Mouse (Mus musculus) embryonic fibroblast, embryonic 13.5 days (primary cell): ENCODE measurements around the gene Pgk1. TPM values are rescaled to one million over a fixed set of nuclear protein-coding genes. Genes with fewer than 3 reads are reported as not detected.
A peak's percentile ranks its signal among the peaks of the same experiment; 100 is the strongest.

Source experiments
- H3K27ac ChIP-seq: 2 replicates; pipeline ENCODE4 v1.5.1; 2012; ENCODE audit warnings: low read length, control low read depth, inconsistent platforms; ENCODE audit not compliant: insufficient read depth
- H3K4me1 ChIP-seq: 2 replicates; pipeline ENCODE4 v1.6.1; 2011; ENCODE audit warnings: low read length; ENCODE audit not compliant: control insufficient read depth, insufficient read depth
- H3K4me3 ChIP-seq: 2 replicates; pipeline ENCODE4 v1.5.1; 2011; ENCODE audit warnings: mild to moderate bottlenecking, control low read depth, low read length; ENCODE audit not compliant: insufficient read depth
- CTCF ChIP-seq: IDR thresholded peaks from 2 replicates; pipeline ENCODE4 v1.5.1; 2011; ENCODE audit warnings: mild to moderate bottlenecking, control low read depth, low read length, moderate library complexity, borderline replicate concordance; ENCODE audit not compliant: insufficient read depth
- POLR2A ChIP-seq: IDR thresholded peaks from 2 replicates; pipeline ENCODE4 v1.6.1; 2011; ENCODE audit warnings: low read depth, mild to moderate bottlenecking, control low read depth, low read length, moderate library complexity
- polyA plus RNA-seq: library from polyadenylated mRNA; stranded (reverse); fragments of >200 nt; gene quantifications from 2 replicates; pipeline ENCODE4 v1.2.4, GENCODE M21; 2011; ENCODE audit warnings: low read depth; ENCODE audit not compliant: missing spikeins, insufficient read length

The Pgk1 gene
- polyA plus RNA-seq: 464 and 561 TPM in 2 replicates

DNA sequence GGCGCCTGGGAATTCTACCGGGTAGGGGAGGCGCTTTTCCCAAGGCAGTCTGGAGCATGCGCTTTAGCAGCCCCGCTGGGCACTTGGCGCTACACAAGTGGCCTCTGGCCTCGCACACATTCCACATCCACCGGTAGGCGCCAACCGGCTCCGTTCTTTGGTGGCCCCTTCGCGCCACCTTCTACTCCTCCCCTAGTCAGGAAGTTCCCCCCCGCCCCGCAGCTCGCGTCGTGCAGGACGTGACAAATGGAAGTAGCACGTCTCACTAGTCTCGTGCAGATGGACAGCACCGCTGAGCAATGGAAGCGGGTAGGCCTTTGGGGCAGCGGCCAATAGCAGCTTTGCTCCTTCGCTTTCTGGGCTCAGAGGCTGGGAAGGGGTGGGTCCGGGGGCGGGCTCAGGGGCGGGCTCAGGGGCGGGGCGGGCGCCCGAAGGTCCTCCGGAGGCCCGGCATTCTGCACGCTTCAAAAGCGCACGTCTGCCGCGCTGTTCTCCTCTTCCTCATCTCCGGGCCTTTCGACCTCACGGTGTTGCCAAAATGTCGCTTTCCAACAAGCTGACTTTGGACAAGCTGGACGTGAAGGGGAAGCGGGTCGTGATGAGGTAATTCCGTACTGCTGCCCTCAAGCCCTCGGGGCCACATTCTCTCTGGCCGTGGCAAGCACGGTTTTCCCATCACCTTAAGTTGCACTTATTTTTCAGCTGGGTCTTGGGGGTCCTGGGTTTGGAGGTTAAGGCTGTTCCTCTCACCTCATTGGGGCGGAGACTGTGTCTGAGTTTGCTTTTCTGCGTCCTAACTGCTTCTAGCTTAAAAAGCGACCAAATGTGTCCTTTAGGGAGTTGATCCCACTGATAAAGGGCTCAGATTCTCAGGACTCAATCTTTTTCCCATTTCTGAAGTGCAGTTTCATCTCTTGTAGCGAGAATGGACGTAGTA is at the start of gene Pgk1:
TSS of gene Pgk1 (plus strand) at position 388 of the 937 bp plus-strand sequence.
- peak within 1 kb of the TSS; percentile 99 for H3K27ac ChIP-seq
- H3K4me3 ChIP-seq: peak within 1 kb of the TSS; percentile 94
- H3K4me1 ChIP-seq: peaks cover 4% of the 10 kb centered on the region
- no peak for TF ChIP-seq CTCF
- peak; percentile 80 for TF ChIP-seq POLR2A

DNA sequence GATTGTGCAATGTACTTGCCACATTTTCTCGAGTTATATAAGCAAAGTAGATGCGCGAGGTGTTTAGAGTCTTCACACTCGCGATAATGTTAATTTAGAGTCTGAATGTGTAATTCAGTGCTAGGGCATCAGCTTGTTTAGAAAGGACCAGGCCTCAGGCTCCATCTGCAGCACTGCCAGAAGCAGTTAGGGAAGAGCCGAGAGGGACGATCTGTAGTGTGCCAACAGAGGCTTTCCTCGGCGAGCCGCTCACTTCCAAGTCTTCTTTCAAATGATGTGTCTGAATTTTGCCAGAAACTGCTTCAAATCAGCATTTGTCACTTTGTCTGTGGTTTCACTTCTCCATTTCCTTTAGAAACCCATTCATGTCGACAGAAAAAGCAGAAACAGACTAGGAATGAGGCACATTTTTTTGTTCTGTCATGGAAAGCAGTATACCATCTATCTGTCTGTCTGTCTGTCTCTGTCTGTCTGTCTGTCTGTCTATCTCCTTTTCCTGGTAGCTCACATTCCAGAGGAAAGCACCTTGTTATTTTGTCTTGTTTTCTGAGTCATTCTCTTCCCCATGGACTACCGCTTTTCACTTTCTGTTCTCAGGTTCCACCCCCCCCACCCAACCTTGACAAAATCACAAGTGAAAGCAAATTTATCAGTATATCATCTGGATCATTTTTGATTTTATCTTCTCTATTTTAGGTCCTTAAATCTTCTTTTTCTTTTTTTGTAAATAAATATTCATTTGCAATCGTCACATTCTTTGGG is 47.4 kb upstream of the Pgk1 start:
- TF ChIP-seq CTCF: no peak
- no peak for TF ChIP-seq POLR2A
- Histone ChIP-seq H3K4me3 (no peak overlapping the region), H3K4me1 (peaks cover 2% of the 10 kb centered on the region), H3K27ac (no peak overlapping the region)

DNA sequence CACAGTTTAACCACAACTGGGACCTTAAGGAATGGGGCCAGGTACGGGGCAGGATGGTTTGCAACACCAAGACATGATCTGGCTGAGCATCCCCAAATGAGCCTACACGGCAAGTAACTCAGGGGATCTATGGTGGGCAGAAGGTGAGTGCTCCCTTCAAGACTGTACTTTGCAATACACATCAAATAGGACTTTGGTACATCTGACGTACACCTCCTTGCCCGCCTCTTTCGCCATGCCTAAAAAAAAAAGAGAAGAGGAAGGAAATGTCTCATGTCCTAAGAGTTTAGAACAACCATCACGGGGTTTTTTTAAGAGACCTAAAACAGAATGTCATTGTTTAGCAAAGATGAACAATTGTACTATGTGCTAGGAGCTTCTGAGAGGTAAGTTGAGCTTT is 44.0 kb upstream of the Pgk1 start, which contains the start of gene Tlr13:
TSS of gene Tlr13 (plus strand) at position 269 of the 400 bp plus-strand sequence.
- Histone ChIP-seq H3K4me1 (no peaks in the 10 kb centered on the region), H3K27ac (no peak within 1 kb of the TSS), H3K4me3 (no peak within 1 kb of the TSS)
- TF ChIP-seq POLR2A (no peak), CTCF (no peak)

DNA sequence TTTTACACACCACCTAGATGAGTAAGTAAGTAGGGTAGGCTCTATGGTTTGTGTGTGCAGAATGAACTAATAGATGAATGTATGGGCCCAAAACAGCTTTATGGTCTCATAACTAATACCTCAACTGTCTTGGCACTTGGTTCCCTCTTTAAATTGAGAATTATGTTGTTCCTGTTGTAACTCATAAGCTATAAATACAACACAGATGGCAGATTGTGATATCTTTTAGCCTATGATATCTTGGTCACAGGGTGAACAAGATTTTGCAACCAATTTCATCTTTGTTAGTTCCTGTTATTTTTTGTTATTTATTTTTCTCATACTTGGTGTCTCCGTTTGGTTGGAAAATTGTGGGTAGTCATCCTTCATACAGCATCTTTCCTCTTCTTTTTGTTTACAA is 38.7 kb upstream of the Pgk1 start:
- Histone ChIP-seq H3K4me1 (no peaks in the 10 kb centered on the region), H3K4me3 (no peak overlapping the region), H3K27ac (no peak overlapping the region)
- TF ChIP-seq CTCF (no peak), POLR2A (no peak)

DNA sequence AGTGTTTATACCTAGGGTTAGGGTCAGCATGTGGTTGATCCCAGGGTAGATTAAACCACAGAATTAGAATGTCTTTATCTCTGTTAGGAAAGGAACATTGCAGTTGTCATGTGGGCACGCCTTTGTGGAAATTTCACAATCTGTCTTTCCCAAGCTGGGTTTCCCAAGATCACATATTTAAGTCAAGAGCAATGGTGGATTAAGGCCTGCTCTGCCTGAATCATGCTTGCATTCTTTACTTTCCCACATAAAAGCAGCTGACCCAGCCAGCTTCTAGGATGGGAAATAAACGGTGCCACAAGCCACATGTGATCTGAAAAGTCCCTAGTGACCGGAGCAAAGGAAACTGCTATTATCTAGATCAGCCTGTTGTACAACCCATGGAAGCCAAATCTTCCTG is 37.4 kb upstream of the Pgk1 start:
- H3K4me3 ChIP-seq: no peak overlapping the region
- H3K4me1 ChIP-seq: no peaks in the 10 kb centered on the region
- TF ChIP-seq CTCF (no peak), POLR2A (no peak)
- no peak overlapping the region for H3K27ac ChIP-seq

DNA sequence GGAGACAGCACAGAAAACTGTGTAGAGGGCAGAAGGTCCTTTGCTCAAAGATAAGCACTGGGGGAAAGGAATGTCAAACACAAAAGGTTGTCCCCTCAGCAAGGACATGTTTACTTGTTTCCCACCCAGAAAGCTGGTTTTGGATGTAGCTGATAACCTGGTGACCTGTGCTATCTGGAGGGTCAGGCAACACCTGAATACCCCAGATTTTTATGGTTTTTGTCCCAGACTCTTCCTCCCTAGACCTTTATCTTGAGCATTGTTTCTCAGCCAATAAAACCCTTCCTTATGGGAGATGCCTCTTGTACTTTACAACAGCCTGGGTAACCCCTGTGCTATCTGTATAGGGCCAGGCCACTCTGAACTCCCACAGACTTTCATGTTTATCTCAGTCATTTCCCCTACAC is 32.7 kb upstream of the Pgk1 start:
- TF ChIP-seq POLR2A (no peak), CTCF (no peak)
- no peak overlapping the region for H3K4me3 ChIP-seq
- H3K4me1 ChIP-seq: no peaks in the 10 kb centered on the region
- no peak overlapping the region for H3K27ac ChIP-seq

DNA sequence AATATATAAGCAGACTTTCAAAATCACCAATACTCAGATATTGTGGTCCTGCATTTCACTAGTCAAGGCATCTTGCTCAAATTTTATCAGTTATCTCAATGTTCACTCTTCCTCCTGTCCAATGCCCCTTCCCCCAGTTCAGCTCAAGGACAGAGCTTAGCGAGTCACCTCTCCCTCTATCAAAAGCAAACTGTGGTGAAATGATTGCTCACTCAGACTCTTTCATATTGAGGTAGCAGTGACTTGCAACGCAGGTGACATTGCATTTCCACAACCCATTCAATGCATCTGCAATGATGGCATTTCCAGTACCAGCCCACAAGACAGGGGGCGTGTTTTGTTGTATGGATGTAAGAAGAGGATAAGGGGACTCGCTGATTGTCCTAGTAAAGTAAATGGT is 31.0 kb upstream of the Pgk1 start:
- no peaks in the 10 kb centered on the region for H3K4me1 ChIP-seq
- no peak overlapping the region for H3K27ac ChIP-seq
- H3K4me3 ChIP-seq: no peak overlapping the region
- TF ChIP-seq CTCF (no peak), POLR2A (no peak)

DNA sequence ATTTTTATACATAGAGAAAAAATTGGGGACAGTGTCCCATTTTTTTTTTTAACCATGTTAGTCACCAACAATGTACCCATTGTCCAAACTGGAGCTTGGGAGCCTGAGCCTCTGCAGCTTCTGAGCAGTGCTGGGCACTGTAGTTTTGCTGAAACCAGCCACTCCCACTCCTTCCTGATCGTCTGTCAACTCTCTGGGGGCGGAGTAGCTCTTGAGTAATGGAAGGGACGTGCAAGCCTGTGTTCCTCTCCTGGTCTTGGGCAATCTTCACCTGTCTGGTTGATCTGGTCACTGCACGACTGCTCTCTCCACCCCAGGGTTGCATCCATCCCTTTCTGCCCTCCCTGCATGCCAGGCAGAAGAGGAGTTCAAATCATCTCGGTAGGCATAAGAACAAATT is 22.9 kb upstream of the Pgk1 start:
- Histone ChIP-seq H3K4me1 (no peaks in the 10 kb centered on the region), H3K4me3 (no peak overlapping the region), H3K27ac (no peak overlapping the region)
- TF ChIP-seq CTCF: no peak
- TF ChIP-seq POLR2A: no peak

DNA sequence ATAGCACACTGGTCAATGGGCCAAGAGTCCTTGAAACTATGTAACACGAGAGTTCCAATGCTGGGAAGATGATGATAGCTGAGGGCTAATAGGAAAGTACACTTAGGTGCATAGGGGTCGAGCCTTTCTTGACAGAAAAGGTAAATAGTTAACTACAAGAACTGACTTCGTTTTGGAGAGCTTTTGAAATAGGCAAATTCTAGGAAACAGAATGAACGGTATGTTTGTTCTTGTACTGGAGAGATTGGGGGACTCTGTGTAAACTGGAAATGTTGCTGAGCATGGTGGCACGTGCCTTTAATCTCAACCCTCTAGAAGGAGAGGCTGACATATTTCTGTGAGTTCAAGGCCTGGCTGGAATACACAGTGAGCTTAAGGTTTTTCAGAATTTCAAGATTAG is 22.3 kb upstream of the Pgk1 start:
- no peak for TF ChIP-seq CTCF
- TF ChIP-seq POLR2A: no peak
- Histone ChIP-seq H3K4me3 (no peak overlapping the region), H3K27ac (no peak overlapping the region), H3K4me1 (no peaks in the 10 kb centered on the region)

DNA sequence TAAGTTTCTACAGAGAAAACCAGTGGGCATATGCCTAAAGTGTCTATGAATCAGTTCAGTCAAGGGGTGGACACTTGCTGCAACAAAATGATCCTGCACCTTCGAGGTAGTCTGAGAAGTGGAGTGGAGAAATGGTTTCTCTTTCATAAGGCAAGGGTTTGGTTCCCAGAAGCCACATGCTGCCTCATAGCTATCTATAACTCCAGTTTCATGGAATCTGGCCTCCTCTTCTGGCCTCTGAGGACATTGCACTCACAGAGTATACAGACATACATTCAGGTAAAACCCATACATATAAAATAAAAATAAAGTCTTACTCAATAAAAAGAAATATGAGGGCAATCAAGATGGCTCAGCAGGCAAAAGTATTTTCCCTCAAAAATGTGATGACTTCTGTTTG is 21.8 kb upstream of the Pgk1 start:
- Histone ChIP-seq H3K4me1 (no peaks in the 10 kb centered on the region), H3K4me3 (no peak overlapping the region), H3K27ac (no peak overlapping the region)
- TF ChIP-seq CTCF: no peak
- TF ChIP-seq POLR2A: no peak
